Mouse (Mus musculus): Measurements from ENCODE around the gene Ift80.

DNA sequence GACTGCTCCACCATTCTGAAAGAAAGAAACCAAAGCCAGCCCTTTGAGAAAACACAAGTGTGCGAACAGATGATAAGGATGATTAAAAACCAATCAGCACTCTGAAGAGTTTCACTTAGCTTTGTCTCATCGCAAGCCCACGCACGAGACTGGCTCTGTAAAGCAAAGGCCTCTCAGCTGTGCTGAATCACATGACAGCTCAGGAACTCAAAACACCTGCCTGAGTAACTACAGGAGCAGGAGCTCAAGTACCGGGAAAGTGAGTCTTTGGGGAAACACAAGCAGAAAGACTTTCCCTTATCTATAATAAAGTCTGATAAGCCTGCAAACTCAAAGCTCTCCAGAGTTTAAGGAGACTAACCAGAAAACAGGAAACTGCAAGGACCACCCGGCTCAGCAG lies 37.0 kb downstream of the Ift80 start:
- TF ChIP-seq CTCF (IDR thresholded peaks at IDR 0.05; ENCODE audit: control insufficient read depth, insufficient read depth, insufficient read length) (no peak), USF1 (IDR thresholded peaks at IDR 0.05; ENCODE audit: low read depth) (no peak), MAX (IDR thresholded peaks at IDR 0.05) (no peak)
